Mouse (Mus musculus) midbrain, embryonic 10.5 days (tissue): ENCODE measurements around the gene Gpatch3. TPM values are rescaled to one million over a fixed set of nuclear protein-coding genes. Genes with fewer than 3 reads are reported as not detected.

ENCODE experiments used
- DNase-seq: peaks from one replicate; pipeline ENCODE4 v3.0.0-alpha.2; 2017; ENCODE audit warnings: low spot score
- H3K27ac ChIP-seq: fragments of 300-500 bp; sonication (generic); replicated peaks from 2 replicates; pipeline ENCODE4 v1.5.1; 2016; ENCODE audit warnings: mild to moderate bottlenecking
- H3K27me3 ChIP-seq: fragments of 300-500 bp; sonication (generic); 2 replicates; pipeline ENCODE4 v1.6.1; 2016; ENCODE audit warnings: low read depth, mild to moderate bottlenecking; ENCODE audit not compliant: poor library complexity, severe bottlenecking
- H3K36me3 ChIP-seq: fragments of 300-500 bp; sonication (generic); 2 replicates; pipeline ENCODE4 v1.6.1; 2016; ENCODE audit warnings: mild to moderate bottlenecking, moderate library complexity
- H3K4me1 ChIP-seq: fragments of 300-500 bp; sonication (generic); 2 replicates; pipeline ENCODE4 v1.6.1; 2016
- H3K4me3 ChIP-seq: fragments of 300-500 bp; sonication (generic); 2 replicates; pipeline ENCODE4 v1.5.1; 2016; ENCODE audit warnings: mild to moderate bottlenecking, moderate library complexity
- H3K9me3 ChIP-seq: fragments of 300-500 bp; sonication (generic); replicated peaks from 2 replicates; pipeline ENCODE4 v1.6.1; 2016; ENCODE audit warnings: mild to moderate bottlenecking
- WGBS: fragments of 180-500 bp; shearing (Covaris S2); methylation state at CpG from one replicate; pipeline ENCODE4 v1.1.7; 2016; 5-methylcytosine and 5-hydroxymethylcytosine counted together
- polyA plus RNA-seq: library from polyadenylated mRNA; unstranded; fragments of >200 nt; fragmentation: Nextera tagmentation; extraction: Ambion mirVana; gene quantifications from 2 replicates; pipeline ENCODE4 v1.2.1, GENCODE M21; 2016

Gene Gpatch3
- polyA plus RNA-seq: 8.9 and 10.9 TPM in 2 replicates

DNA sequence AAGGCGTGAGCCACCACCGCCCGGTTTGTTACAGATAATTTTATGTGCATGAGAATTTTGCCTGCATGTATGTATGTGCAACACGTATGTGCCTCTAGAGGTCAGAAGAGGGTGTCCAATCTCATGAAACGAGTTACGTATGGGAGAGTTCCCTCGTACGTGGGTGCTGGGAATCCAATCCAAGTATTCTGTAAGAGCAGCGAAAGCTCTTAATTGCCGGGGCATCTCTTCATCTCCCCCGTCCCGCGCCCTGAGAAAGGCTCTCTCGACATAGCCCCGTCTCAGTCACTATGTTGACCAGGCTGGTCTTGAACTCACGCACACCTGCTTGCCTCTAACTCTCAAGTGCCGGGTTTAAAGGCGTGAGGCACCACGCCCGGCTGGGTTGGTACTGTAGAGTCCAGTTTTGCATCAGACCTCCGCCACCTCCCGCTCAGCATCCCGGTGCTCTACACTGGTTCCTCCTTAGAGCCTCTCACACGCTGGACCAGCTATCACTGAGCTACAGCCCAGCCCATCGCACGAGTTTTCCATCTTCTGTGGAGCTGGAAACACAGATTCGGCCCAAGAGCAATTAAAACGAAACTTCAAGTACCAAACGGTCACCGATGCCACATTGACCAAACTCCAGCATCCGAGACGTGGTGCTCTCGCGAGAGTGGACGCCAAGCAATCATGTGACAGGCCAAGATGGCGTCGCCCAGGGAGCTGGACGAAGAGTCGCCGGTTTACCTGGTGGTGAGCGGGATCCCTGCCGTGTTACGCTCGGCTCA is at the start of gene Gpatch3:
Gpatch3 (plus strand) TSS at position 676 of the 773 bp plus-strand sequence.
- WGBS: 8% methylated on average over 44 of the region's 44 CpGs
- peak within 1 kb of the TSS; percentile 100 for H3K4me3 ChIP-seq
- H3K4me1 ChIP-seq: peaks cover 18% of the 10 kb centered on the region
- peaks cover 17% of the 10 kb centered on the region for H3K36me3 ChIP-seq
- H3K27ac ChIP-seq: peak within 1 kb of the TSS; percentile 92
- peak; percentile 92 for DNase-seq
- no peaks in the 10 kb centered on the region for H3K9me3 ChIP-seq
- no peaks in the 10 kb centered on the region for H3K27me3 ChIP-seq

GRCm38 (mm10) chr4:133527788-133528187 is 46.8 kb upstream of the Gpatch3 start:
- H3K27ac ChIP-seq: 0 out of 2 replicates have a peak overlapping the region, but pooled peaks have one; percentile 1
- no peaks in the 10 kb centered on the region for H3K27me3 ChIP-seq
- no peak overlapping the region for H3K4me3 ChIP-seq
- H3K9me3 ChIP-seq: no peaks in the 10 kb centered on the region
- no peak for DNase-seq
- 0 out of 2 replicates have a peak, but pooled peaks cover 2% of the 10 kb centered on the region for H3K4me1 ChIP-seq
- WGBS: 74% methylated on average over 16 of the region's 16 CpGs
- H3K36me3 ChIP-seq: peaks cover 63% of the 10 kb centered on the region

DNA sequence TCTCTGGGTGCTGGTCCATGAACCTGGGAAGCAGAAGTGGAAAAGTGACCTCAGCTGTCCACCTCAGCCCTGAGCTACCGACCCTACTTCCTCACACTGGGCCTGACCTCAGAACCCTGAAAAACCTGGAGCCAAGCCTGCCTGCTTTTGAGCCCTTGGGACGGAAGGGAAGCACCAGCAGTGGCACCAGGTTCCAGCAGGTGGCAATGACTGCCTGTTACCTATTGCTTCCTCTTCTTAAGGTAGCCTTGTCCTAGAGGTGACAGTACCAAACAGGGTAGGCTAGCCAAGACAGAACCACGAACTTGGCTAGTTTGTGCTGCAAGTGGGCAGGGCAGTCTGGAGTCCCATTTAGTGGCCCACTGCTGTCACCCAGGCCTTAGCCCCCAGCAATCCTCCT is 41.8 kb upstream of the Gpatch3 start:
- 87% methylated on average over 3 of the region's 3 CpGs for WGBS
- no peak for DNase-seq
- Histone ChIP-seq H3K4me1 (0 out of 2 replicates have a peak, but pooled peaks cover 2% of the 10 kb centered on the region), H3K9me3 (no peaks in the 10 kb centered on the region), H3K27ac (no peak overlapping the region), H3K4me3 (no peak overlapping the region), H3K36me3 (peaks cover 99% of the 10 kb centered on the region), H3K27me3 (no peaks in the 10 kb centered on the region)

GRCm38 (mm10) chr4:133536081-133536480 is 38.5 kb upstream of the Gpatch3 start:
- H3K27ac ChIP-seq: no peak overlapping the region
- H3K27me3 ChIP-seq: no peaks in the 10 kb centered on the region
- H3K36me3 ChIP-seq: peaks cover 100% of the 10 kb centered on the region
- H3K4me1 ChIP-seq: no peaks in the 10 kb centered on the region
- H3K4me3 ChIP-seq: no peak overlapping the region
- WGBS: 93% methylated on average over 3 of the region's 3 CpGs
- DNase-seq: no peak
- H3K9me3 ChIP-seq: no peaks in the 10 kb centered on the region

DNA sequence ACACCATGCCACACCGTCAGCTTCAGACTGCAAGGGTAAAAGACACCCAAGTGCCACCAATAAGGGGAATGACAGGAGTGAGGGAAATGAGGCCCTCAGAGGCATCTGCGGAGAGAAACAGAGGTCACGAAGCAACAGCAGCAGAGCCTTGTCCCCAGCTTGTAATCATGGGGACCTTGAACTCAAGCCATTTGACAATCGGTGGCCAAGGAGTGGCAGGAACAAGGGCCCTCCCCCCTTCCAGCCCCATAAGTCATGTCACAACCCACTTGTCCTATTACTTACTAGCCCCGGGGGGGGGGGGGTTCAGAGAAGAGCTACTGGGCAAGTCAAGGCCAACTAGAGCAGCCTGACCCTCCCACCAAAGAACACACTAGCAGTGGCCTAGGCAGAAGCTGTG is 37.9 kb upstream of the Gpatch3 start:
- no peak for DNase-seq
- 94% methylated on average over 5 of the region's 5 CpGs for WGBS
- no peak overlapping the region for H3K27ac ChIP-seq
- H3K36me3 ChIP-seq: peaks cover 100% of the 10 kb centered on the region
- no peaks in the 10 kb centered on the region for H3K9me3 ChIP-seq
- no peaks in the 10 kb centered on the region for H3K27me3 ChIP-seq
- H3K4me3 ChIP-seq: no peak overlapping the region
- no peaks in the 10 kb centered on the region for H3K4me1 ChIP-seq

- peaks cover 37% of the 10 kb centered on the region for H3K36me3 ChIP-seq
- H3K9me3 ChIP-seq: 0 out of 2 replicates have a peak, but pooled peaks cover 5% of the 10 kb centered on the region
- peak; percentile 98 for DNase-seq
- WGBS: under 1% methylated on average over 76 of the region's 77 CpGs
- peaks cover 21% of the 10 kb centered on the region for H3K4me1 ChIP-seq
- peak within 1 kb of the TSS; percentile 94 for H3K27ac ChIP-seq
- H3K4me3 ChIP-seq: peak within 1 kb of the TSS; percentile 96
- H3K27me3 ChIP-seq: no peaks in the 10 kb centered on the region
These were observed 29.0 kb upstream of the Gpatch3 start, which contains the start of gene Nudc for GRCm38 (mm10) chr4:133545272-133546231. Gene Nudc, minus strand, starts transcription at chr4:133545996.

DNA sequence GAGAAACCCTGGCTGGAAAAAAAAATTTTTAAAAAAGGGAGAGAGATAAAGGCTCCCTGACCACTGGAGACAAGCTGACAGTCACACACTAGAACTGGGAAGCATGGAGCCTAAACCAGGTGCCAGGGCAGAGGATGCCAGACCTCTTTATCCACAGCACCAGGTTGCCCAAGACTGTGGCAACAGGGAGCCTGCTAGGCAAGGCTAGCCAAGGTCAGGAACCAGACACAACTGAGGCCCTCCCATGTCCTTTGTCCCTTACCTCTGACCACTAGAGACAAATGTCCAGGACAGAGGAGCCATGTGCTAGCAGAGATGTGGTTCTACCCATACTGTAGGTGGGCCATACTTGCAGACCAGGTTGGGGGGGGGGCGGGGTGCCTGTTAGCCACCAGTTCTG is 22.5 kb upstream of the Gpatch3 start:
- H3K4me3 ChIP-seq: no peak overlapping the region
- no peaks in the 10 kb centered on the region; the same call in 1 of the 2 replicates for H3K27me3 ChIP-seq
- H3K9me3 ChIP-seq: 0 out of 2 replicates have a peak, but pooled peaks cover 5% of the 10 kb centered on the region
- peaks cover 1% of the 10 kb centered on the region for H3K4me1 ChIP-seq
- DNase-seq: no peak
- H3K36me3 ChIP-seq: no peaks in the 10 kb centered on the region
- H3K27ac ChIP-seq: no peak overlapping the region
- 92% methylated on average over 1 of the region's 1 CpGs for WGBS

DNA sequence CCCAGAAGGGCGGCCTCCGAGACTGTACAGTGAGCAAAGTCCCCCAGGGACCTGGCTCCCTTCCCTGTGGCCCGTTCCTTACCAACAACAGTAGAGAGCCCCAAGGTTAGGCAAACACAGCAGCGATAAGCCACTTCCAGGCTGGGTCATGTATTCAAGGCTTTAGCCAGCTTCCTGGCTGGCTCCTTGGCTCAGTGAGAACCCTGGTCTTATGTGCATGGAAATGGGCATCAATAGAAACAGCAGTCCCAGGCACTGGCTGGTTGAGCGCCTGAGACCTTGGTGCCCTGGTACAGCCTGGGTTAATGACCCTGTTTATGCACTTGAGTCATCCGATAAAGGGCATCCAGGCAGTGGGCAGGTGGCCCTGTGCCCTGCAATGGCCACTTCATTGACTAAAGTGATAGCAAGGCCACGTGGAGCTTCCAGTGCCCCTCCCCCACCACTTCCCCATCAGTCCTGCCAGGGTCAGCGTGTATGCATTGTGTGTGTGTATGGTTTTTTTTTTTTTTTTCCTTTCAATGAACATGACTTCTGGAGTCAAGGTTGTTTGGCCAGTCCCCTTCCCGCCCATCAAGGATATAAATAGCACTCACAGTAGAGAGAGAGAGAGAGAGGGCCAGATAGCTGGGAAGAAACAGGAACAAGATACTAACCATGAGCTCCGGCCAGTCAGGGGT is 21.6 kb upstream of the Gpatch3 start, which contains the start of gene Nr0b2:
Nr0b2 (plus strand) TSS at position 609 of the 680 bp plus-strand sequence.
- H3K27ac ChIP-seq: no peak within 1 kb of the TSS
- WGBS: 78% methylated on average over 10 of the region's 10 CpGs

DNA sequence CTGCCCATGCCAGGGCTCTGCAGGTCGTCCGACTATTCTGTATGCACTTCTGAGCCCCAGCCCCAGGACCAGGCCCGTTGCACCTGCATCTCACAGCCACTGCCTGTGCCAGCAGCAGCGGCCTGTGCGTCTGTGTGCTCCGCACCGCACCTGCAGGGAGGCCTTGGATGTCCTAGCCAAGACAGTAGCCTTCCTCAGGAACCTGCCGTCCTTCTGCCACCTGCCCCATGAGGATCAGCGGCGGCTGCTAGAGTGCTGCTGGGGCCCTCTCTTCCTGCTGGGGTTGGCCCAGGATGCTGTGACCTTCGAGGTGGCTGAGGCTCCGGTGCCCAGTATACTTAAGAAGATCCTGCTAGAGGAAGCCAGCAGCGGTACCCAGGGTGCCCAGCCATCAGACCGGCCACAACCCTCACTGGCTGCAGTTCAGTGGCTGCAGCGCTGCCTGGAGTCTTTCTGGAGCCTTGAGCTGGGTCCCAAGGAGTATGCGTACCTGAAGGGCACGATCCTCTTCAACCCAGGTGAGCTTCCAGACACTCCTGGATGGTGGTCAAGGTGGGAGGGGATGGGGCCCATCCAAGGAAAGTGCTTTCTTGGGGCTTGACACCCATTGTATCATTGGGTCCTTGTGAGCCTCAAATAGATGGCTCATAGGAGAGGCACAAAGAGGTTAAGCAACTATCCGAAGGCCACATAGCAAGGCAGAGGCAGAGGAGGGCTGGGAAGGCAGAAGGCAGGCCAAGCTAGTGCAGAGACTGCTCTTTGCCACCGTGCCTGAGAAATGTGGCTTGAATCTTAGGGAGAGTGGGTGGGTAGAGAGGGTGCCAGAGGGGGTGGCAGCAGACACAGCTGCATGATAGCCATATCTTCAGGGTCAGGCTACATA is 20.9 kb upstream of the Gpatch3 start:
- no peak overlapping the region for H3K27ac ChIP-seq
- DNase-seq: no peak
- peaks cover 8% of the 10 kb centered on the region for H3K4me1 ChIP-seq
- 78% methylated on average over 19 of the region's 19 CpGs for WGBS
- H3K4me3 ChIP-seq: no peak overlapping the region
- no peaks in the 10 kb centered on the region; the same call in 1 of the 2 replicates for H3K27me3 ChIP-seq
- H3K9me3 ChIP-seq: no peaks in the 10 kb centered on the region
- no peaks in the 10 kb centered on the region for H3K36me3 ChIP-seq

More for the DNA sequence above, 21.6 kb upstream of the Gpatch3 start, which contains the start of gene Nr0b2:
- DNase-seq: no peak
- Histone ChIP-seq H3K27me3 (no peaks in the 10 kb centered on the region; the same call in 1 of the 2 replicates), H3K36me3 (no peaks in the 10 kb centered on the region), H3K4me1 (peaks cover 8% of the 10 kb centered on the region), H3K9me3 (0 out of 2 replicates have a peak, but pooled peaks cover 5% of the 10 kb centered on the region), H3K4me3 (no peak within 1 kb of the TSS)

DNA sequence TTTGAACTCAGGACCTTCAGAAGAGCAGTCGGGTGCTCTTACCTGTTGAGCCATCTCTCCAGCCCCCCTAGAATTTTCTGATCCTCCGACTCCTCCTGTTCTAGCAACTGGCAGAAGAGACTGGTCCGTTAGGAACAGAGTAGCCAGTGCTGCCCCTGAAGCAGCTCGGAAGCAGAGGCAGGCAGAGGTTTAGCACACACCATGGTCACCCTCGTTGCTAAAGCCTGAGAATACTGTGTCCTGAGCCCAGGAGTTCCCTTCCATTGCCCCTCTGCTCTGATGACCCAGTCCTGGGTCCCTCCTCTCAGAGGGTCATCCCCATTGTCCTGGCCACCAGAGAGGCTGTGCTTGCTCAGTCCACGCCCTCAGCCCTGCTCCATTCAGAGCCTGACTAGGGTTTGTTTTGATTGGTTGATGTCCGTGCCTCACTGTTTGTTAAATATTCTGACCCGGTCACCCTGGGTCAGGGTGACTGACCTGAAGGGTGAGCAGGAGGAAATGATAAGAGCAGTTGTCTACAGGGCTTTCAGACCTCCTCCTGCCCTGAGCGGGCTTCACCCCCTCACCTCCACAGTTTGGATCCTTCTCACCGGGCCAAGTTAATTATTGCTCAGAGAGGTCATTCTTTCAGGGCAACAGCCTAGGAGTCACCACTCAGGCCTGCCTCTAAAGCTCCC is 17.4 kb upstream of the Gpatch3 start:
- no peak for DNase-seq
- Histone ChIP-seq H3K4me1 (peaks cover 8% of the 10 kb centered on the region), H3K36me3 (no peaks in the 10 kb centered on the region), H3K4me3 (no peak overlapping the region), H3K27ac (no peak overlapping the region), H3K27me3 (no peaks in the 10 kb centered on the region), H3K9me3 (no peaks in the 10 kb centered on the region)
- WGBS: 35% methylated on average over 10 of the region's 10 CpGs

DNA sequence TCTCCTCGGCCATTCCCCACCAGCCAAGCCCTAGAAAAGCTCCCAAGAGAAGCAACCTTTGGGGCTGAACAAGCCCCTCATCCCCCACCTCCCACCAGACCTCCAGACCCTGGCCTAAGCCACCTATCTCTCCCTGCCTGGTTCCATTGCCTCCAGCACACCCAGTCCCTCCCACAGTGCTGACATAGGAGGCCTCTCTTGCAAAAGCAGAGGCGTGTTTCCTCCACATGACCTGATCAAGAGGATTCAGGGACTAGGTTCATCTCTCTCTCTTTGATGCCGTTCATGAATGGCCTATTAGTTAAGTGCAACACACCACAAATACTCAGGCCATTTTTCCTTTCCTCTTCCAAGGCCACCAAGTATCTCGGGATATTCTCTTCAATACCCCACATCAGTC is 14.7 kb upstream of the Gpatch3 start:
- no peak for DNase-seq
- Histone ChIP-seq H3K9me3 (peaks cover 5% of the 10 kb centered on the region; the same call in 1 of the 2 replicates), H3K4me1 (peaks cover 8% of the 10 kb centered on the region), H3K4me3 (no peak overlapping the region), H3K36me3 (no peaks in the 10 kb centered on the region), H3K27me3 (no peaks in the 10 kb centered on the region), H3K27ac (no peak overlapping the region)
- 76% methylated on average over 4 of the region's 4 CpGs for WGBS
